Mouse (Mus musculus) neural tube, embryonic 11.5 days (tissue): Measurements from ENCODE around the gene Il24. TPM values are rescaled to one million over a fixed set of nuclear protein-coding genes. Genes with fewer than 3 reads are reported as not detected.

Source experiments
- ATAC-seq: fragments of 200-750 bp; cut with Nextera tagmentation; 2 replicates; pipeline ENCODE4 v1.8.0; 2017; ENCODE audit warnings: moderate number of reproducible peaks, mild to moderate bottlenecking, moderate TSS enrichment, moderate library complexity; ENCODE audit not compliant: insufficient read depth, low FRiP score, low TSS enrichment
- DNase-seq: peaks from one replicate; pipeline ENCODE4 v3.0.0-alpha.2; 2015; ENCODE audit warnings: low spot score
- H3K27ac ChIP-seq: fragments of 300-500 bp; sonication (generic); 2 replicates; pipeline ENCODE4 v1.5.1; 2014; ENCODE audit warnings: low read depth, mild to moderate bottlenecking, low read length
- H3K27me3 ChIP-seq: fragments of 300-500 bp; sonication (generic); 2 replicates; pipeline ENCODE4 v1.6.1; 2014; ENCODE audit warnings: mild to moderate bottlenecking, low read length, mixed read lengths; ENCODE audit not compliant: control insufficient read depth, insufficient read depth
- H3K36me3 ChIP-seq: fragments of 300-500 bp; sonication (generic); 2 replicates; pipeline ENCODE4 v1.6.1; 2014; ENCODE audit warnings: mild to moderate bottlenecking, low read length, moderate library complexity, mixed read lengths; ENCODE audit not compliant: control insufficient read depth, insufficient read depth
- H3K4me1 ChIP-seq: fragments of 300-500 bp; sonication (generic); 2 replicates; pipeline ENCODE4 v1.6.1; 2014; ENCODE audit warnings: low read length, mixed read lengths; ENCODE audit not compliant: control insufficient read depth, insufficient read depth
- H3K4me2 ChIP-seq: fragments of 300-500 bp; sonication (generic); 2 replicates; pipeline ENCODE4 v1.6.1; 2014; ENCODE audit warnings: low read depth, mild to moderate bottlenecking, moderate library complexity
- H3K4me3 ChIP-seq: fragments of 300-500 bp; sonication (generic); 2 replicates; pipeline ENCODE4 v1.5.1; 2014; ENCODE audit warnings: low read depth, low read length
- H3K9ac ChIP-seq: fragments of 300-500 bp; sonication (generic); 2 replicates; pipeline ENCODE4 v1.6.1; 2014; ENCODE audit warnings: mild to moderate bottlenecking, low read length
- H3K9me3 ChIP-seq: fragments of 300-500 bp; sonication (generic); 2 replicates; pipeline ENCODE4 v1.6.1; 2016; ENCODE audit warnings: low read length; ENCODE audit not compliant: control insufficient read depth
- WGBS: fragments of 180-500 bp; shearing (Covaris S2); extraction: QIAGEN DNeasy Blood & Tissue Kit; methylation state at CpG from one replicate; pipeline ENCODE4 v1.1.7; 2014; 5-methylcytosine and 5-hydroxymethylcytosine counted together
- polyA plus RNA-seq: library from polyadenylated mRNA; unstranded; fragments of >200 nt; fragmentation: Nextera tagmentation; extraction: Ambion mirVana; gene quantifications from 2 replicates; pipeline ENCODE4 v1.2.1, GENCODE M21; 2014

The Il24 gene
- not detected in 2 replicates for polyA plus RNA-seq

DNA sequence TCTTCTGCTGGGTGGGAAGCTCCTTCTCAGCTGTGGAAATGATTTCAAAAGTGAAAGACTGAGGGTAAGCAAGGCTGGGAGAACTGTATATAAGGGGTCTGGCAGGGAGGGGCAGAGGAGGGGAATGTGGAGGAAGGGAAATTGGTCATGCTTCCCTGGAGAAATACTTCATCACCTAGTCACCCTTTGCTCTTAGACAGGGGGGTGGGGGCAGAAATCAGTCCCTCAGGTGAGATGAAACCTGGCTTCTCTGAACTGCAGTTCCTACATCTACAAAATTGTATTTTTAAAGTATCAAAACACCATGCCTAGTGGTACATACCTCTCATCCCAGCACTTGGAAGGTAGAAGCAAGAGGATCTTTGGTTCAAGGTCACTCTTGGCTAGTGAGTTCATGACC is at the start of gene Il24:
Gene Il24, minus strand, starts transcription at position 101 of the 400 bp plus-strand sequence.
- Histone ChIP-seq H3K4me1 (no peaks in the 10 kb centered on the region), H3K4me3 (no peak within 1 kb of the TSS), H3K9me3 (no peaks in the 10 kb centered on the region), H3K9ac (no peak within 1 kb of the TSS), H3K36me3 (no peaks in the 10 kb centered on the region), H3K27me3 (no peaks in the 10 kb centered on the region), H3K27ac (no peak within 1 kb of the TSS), H3K4me2 (no peak within 1 kb of the TSS)
- ATAC-seq (no peak), DNase-seq (no peak)

DNA sequence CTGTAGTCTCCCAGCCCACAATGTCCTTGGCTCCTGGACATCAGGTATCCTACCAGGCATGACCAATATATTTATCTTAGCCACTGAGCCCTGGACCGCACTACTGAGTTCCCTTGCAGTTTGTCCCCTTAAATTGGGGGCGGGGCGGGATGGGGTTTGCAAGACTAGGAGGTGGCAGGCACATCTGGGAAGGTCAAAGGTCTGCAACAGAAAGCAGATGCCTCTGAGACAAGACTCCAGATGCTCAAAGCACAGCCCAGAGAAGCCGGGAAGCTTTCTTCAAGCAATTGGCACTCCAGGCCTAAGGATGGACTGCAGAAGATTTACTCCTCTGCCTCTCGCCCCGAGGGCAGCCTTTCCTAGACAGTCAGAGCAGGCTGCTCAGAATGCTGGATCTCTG is 49.1 kb upstream of the Il24 start:
- no peaks in the 10 kb centered on the region for H3K36me3 ChIP-seq
- H3K9ac ChIP-seq = no peak overlapping the region
- no peak overlapping the region for H3K4me3 ChIP-seq
- ATAC-seq (no peak), DNase-seq (no peak)
- H3K27me3 ChIP-seq = no peaks in the 10 kb centered on the region
- H3K4me2 ChIP-seq = no peak overlapping the region
- WGBS = 47% methylated on average over 6 of the region's 6 CpGs
- no peaks in the 10 kb centered on the region for H3K9me3 ChIP-seq
- no peaks in the 10 kb centered on the region for H3K4me1 ChIP-seq
- no peak overlapping the region for H3K27ac ChIP-seq

DNA sequence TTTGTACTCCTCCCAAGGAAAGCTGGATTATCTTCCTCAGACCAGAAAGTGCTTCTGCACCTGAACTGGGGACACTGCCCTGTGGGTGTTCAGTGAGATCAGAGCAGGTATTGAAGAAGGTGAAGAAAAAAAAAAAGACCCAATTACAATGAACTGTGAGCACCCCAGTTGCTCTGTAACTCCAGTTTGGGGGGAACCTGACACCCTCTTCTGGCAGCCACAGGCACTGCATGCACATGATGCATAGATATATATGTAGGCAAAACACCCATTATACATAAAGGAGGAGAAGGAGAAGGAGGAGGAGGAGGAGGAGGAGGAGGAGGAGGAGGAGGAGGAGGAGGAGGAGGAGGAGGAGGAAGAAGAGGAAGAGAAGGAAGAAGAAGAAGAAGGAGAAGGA is 39.2 kb upstream of the Il24 start:
- Histone ChIP-seq H3K4me3 (no peak overlapping the region), H3K27ac (no peak overlapping the region), H3K4me2 (no peak overlapping the region), H3K9me3 (no peaks in the 10 kb centered on the region), H3K4me1 (no peaks in the 10 kb centered on the region), H3K27me3 (no peaks in the 10 kb centered on the region), H3K36me3 (no peaks in the 10 kb centered on the region), H3K9ac (no peak overlapping the region)
- no peak for DNase-seq
- no peak for ATAC-seq

DNA sequence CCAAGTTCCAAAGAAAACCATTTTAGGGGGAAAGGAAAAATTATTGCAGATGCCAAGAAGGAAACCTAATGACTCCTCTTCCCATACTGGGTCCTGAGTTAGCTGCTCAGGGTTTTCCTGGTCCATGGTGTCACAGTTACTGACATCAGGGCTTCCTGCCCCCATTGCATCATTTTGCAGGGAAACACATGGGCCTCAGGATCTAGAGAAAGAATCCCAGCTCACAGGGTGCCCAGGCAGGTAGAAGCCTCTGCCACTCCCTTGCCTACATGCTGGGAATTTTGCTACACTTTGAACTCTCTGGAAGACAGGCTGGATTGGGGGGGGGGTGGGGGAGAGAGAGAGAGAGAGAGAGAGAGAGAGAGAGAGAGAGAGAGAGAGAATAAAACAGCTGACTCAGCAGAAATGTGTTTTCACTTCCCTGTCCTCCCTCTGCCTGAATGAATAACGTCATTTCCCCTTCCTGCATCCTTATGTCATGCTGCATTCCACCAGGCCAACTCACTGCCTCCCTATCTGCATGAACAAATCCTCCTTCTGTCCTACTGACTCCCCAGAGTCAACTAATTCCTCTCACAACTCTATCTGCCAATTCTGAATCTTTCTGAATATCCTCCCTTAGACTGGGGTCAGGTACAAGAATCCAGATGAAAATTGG is 31.2 kb upstream of the Il24 start:
- WGBS = 40% methylated on average over 1 of the region's 1 CpGs
- no peak overlapping the region for H3K27ac ChIP-seq
- H3K27me3 ChIP-seq = no peaks in the 10 kb centered on the region
- no peak overlapping the region for H3K9ac ChIP-seq
- no peaks in the 10 kb centered on the region for H3K9me3 ChIP-seq
- no peak overlapping the region for H3K4me2 ChIP-seq
- no peaks in the 10 kb centered on the region for H3K4me1 ChIP-seq
- ATAC-seq (no peak), DNase-seq (no peak)
- no peaks in the 10 kb centered on the region for H3K36me3 ChIP-seq
- no peak overlapping the region for H3K4me3 ChIP-seq

DNA sequence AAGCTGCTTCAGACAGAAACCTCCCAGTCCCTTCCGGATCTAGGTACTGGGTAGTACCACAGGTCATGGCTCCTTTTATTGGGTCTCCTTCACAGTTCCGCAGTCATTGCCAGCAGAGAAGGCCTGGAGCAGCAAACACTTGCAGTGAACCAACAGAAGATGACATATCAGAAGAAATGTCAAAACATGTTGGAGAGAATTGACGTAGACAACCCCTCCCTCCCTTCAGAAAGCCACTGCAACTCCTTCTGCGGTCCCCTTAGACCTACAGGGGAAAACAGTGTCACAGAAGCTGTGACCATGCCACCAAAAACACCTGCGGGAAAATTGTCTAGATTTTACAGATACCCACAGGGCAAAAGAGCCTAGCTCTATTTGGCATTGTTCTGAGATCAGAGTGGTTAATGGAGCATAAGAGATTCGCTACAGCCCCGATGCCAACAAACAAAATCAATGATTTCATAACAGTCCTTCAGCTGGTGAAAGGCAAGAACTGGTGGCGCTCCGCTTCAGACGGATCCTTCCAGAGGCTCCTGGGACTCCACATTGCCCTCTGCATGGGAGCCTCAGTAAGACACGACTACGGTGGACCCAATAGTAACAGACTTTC is 24.3 kb upstream of the Il24 start, which contains the start of gene Il20:
Gene Il20, minus strand, starts transcription at position 51 of the 610 bp plus-strand sequence.
- ATAC-seq (no peak), DNase-seq (no peak)
- Histone ChIP-seq H3K9ac (no peak within 1 kb of the TSS), H3K27ac (no peak within 1 kb of the TSS), H3K4me2 (no peak within 1 kb of the TSS), H3K36me3 (no peaks in the 10 kb centered on the region), H3K4me1 (no peaks in the 10 kb centered on the region), H3K27me3 (no peaks in the 10 kb centered on the region), H3K9me3 (no peaks in the 10 kb centered on the region), H3K4me3 (no peak within 1 kb of the TSS)
- WGBS = 82% methylated on average over 12 of the region's 12 CpGs

DNA sequence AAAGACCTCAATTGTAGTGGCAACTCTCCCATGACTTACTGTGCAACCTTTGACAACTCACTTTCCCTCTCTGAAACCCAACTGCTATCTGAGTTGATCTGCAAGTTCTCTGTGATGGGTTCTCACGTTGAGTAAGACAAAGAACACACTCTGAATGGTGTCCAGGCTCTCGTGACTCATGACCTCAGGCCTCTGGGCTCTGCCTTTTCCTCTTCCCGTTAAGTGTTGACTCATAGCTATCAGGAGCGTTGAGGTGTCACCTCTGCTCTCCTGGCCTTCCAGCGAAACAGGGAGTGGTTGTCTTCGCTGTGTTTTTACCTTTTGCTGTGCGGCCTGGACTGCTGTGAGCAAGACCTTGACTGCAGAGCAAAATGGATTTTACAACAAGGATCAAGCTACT is 15.3 kb upstream of the Il24 start:
- no peak overlapping the region for H3K27ac ChIP-seq
- no peak for DNase-seq
- WGBS = 86% methylated on average over 7 of the region's 7 CpGs

DNA sequence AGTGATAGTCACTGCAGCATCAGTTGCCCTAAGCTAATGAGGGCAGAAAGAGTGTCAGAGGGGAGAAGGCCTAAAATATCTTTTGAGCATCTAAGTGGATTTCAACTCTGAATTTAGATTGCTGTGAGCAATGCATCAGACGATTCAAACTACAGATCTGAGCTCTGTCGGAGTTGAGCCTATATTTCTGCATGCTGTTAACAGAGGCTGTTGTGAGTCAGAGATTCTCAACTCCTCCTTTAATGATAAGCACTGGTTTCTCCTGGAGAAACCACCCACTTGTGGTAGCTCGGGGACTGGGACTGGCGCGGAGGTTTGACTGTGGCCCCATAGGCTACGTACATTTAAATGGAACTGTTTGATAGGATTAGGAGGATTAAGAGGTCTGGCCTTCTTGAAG is 7.2 kb upstream of the Il24 start:
- no peaks in the 10 kb centered on the region for H3K36me3 ChIP-seq
- no peak overlapping the region for H3K27ac ChIP-seq
- no peaks in the 10 kb centered on the region for H3K27me3 ChIP-seq
- no peak for ATAC-seq
- WGBS = 74% methylated on average over 6 of the region's 6 CpGs
- no peaks in the 10 kb centered on the region for H3K9me3 ChIP-seq
- H3K4me1 ChIP-seq = no peaks in the 10 kb centered on the region
- no peak overlapping the region for H3K4me3 ChIP-seq
- no peak overlapping the region for H3K9ac ChIP-seq
- H3K4me2 ChIP-seq = no peak overlapping the region
- no peak for DNase-seq

More for the DNA sequence above, 15.3 kb upstream of the Il24 start:
- ATAC-seq = no peak
- no peak overlapping the region for H3K9ac ChIP-seq
- H3K36me3 ChIP-seq = no peaks in the 10 kb centered on the region
- H3K4me1 ChIP-seq = no peaks in the 10 kb centered on the region
- H3K27me3 ChIP-seq = no peaks in the 10 kb centered on the region
- no peak overlapping the region for H3K4me3 ChIP-seq
- H3K9me3 ChIP-seq = no peaks in the 10 kb centered on the region
- H3K4me2 ChIP-seq = no peak overlapping the region

DNA sequence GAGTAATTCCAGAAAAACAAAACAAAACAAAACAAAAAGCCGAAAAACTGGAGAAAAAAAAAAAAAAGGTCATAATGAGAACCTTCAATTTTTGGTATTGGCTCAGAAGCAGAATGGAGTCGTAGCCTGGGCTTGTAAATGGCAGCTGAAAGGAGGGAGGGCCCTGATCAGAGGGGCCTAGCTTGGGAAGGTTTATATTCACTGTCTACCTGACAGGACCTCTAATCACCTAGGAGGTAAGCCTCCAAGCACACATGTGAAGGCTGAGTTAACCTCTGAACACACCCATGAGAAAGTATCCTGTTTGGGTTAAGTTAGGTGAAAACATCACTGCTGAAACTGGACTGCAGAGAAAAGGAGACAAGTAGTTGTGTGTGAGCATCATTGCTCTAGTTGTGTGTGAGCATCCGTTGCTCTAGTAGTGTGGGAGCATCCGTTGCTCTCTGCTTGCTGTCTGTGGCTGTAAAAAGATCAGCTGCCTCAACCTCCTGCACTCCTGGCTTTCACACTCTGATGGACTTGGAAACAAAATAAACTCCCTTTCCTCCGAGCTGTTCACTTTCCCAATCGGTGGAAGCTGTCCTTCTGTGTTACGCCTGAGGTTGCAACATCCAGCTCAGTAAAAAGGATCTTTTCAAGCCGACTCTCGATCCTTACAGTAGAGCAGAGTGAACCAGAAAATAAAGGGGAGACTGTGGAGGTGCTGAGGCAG is 6.2 kb upstream of the Il24 start:
- H3K27me3 ChIP-seq = no peaks in the 10 kb centered on the region
- DNase-seq (no peak), ATAC-seq (no peak)
- H3K4me3 ChIP-seq = no peak overlapping the region
- H3K4me1 ChIP-seq = no peaks in the 10 kb centered on the region
- H3K4me2 ChIP-seq = no peak overlapping the region
- whole genome bisulfite sequencing = 71% methylated on average over 9 of the region's 9 CpGs
- H3K36me3 ChIP-seq = no peaks in the 10 kb centered on the region
- no peaks in the 10 kb centered on the region for H3K9me3 ChIP-seq
- no peak overlapping the region for H3K9ac ChIP-seq
- no peak overlapping the region for H3K27ac ChIP-seq

DNA sequence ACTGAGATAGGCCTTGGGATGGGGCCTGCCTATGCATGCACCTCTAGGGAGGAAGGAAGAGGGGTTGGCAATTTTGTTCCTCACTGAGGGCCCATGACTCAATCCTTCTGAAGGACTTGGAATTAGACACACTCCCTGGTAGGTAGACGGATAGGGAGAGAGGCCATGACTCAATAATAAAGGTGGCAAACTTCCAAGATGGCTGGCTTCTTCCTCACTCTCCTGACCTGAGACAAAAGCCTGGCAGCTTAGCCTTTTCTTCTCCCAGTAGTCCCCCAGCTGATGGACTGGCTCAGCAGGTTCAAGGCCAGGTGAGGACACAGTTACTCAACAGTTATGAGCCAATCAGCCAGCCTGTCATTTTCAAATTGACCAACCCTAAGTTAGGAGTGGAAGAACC is 5.2 kb upstream of the Il24 start:
- no peak for ATAC-seq
- DNase-seq = no peak
- Histone ChIP-seq H3K4me1 (no peaks in the 10 kb centered on the region), H3K9me3 (no peaks in the 10 kb centered on the region), H3K9ac (no peak overlapping the region), H3K4me3 (no peak overlapping the region), H3K27ac (no peak overlapping the region), H3K4me2 (no peak overlapping the region), H3K36me3 (no peaks in the 10 kb centered on the region), H3K27me3 (no peaks in the 10 kb centered on the region)
- 82% methylated on average over 1 of the region's 1 CpGs for WGBS
